Mouse (Mus musculus) myocyte (in vitro differentiated cells): ENCODE measurements around the gene Slc10a6.

Experiments
- CEBPB ChIP-seq: IDR thresholded peaks from 2 replicates; pipeline ENCODE4 v1.6.1; 2011; ENCODE audit warnings: mild to moderate bottlenecking, moderate library complexity; ENCODE audit not compliant: poor library complexity, insufficient read depth, severe bottlenecking
- E2F4 ChIP-seq: IDR thresholded peaks from one replicate; pipeline ENCODE4 v1.6.1; 2011; ENCODE audit warnings: mild to moderate bottlenecking, control low read depth, moderate library complexity; ENCODE audit not compliant: insufficient read depth
- MAX ChIP-seq: IDR thresholded peaks from one replicate; pipeline ENCODE4 v1.6.1; 2011; ENCODE audit warnings: low read depth, mild to moderate bottlenecking, control low read depth
- MYOG ChIP-seq, 3 experiments: IDR thresholded peaks; one replicate each; pipeline ENCODE4 v1.6.1; 2011; ENCODE audit warnings: control low read depth in 2 of 3, low read depth in 2 of 3, mild to moderate bottlenecking in 2 of 3; ENCODE audit not compliant: insufficient read length in 2 of 3, control insufficient read depth in 1 of 3, insufficient read depth in 1 of 3
- POLR2A ChIP-seq: IDR thresholded peaks from one replicate; pipeline ENCODE4 v1.6.1; 2011; ENCODE audit warnings: low read depth, mild to moderate bottlenecking, control low read depth, moderate library complexity; ENCODE audit not compliant: insufficient read length
- POLR2AphosphoS2 ChIP-seq: IDR thresholded peaks from one replicate; pipeline ENCODE4 v1.6.1; 2011; ENCODE audit warnings: low read depth, control low read depth; ENCODE audit not compliant: insufficient read length
- USF1 ChIP-seq: IDR thresholded peaks from one replicate; pipeline ENCODE4 v1.6.1; 2011; ENCODE audit warnings: low read depth, mild to moderate bottlenecking, control low read depth, moderate library complexity

DNA sequence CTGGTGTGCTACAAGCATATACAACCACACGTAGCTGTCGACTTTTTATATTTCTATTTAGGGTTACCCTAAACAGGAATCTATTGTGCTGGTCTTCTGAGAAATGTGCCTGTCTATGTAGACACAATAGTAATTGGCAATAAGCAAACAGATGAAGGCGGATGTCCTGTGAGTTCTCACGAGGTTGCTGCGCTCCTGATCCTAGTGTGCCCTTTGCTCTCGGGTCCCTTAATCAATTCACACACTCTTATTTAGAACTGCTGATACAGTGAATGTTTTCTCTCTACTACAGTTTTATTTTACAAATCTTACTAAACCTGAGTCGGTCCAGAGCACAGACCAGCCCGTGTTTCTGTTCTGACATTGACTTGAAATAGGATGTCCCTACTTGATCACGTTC, 68.7 kb downstream of the Slc10a6 start:
- TF ChIP-seq POLR2A (no peak), POLR2AphosphoS2 (no peak), E2F4 (no peak), USF1 (no peak), MAX (no peak), CEBPB (no peak), MYOG (IDR thresholded peaks at IDR 0.05; ENCODE audit: control insufficient read depth in 1 of 3, insufficient read depth in 1 of 3, insufficient read length in 2 of 3, low read depth in 2 of 3) (no peak)
